Mouse (Mus musculus) midbrain, embryonic 14.5 days (tissue): ENCODE results near the gene Hps5. TPM values are rescaled to one million over a fixed set of nuclear protein-coding genes. Genes with fewer than 3 reads are reported as not detected.

Experiments used
- ATAC-seq: fragments of 200-750 bp; cut with Nextera tagmentation; 2 replicates; pipeline ENCODE4 v1.8.0; 2017; ENCODE audit warnings: moderate number of reproducible peaks, moderate library complexity; ENCODE audit not compliant: low FRiP score, low TSS enrichment
- DNase-seq: peaks from one replicate; pipeline ENCODE4 v3.0.0-alpha.2; 2015
- H3K27ac ChIP-seq: fragments of 300-500 bp; sonication (generic); replicated peaks from 2 replicates; pipeline ENCODE4 v1.5.1; 2014; ENCODE audit warnings: mild to moderate bottlenecking, low read depth, low read length, moderate library complexity
- H3K27me3 ChIP-seq: fragments of 300-500 bp; sonication (generic); 2 replicates; pipeline ENCODE4 v1.6.1; 2014; ENCODE audit warnings: low read length, control low read depth, mixed read lengths; ENCODE audit not compliant: control insufficient read depth, insufficient read depth
- H3K36me3 ChIP-seq: fragments of 300-500 bp; sonication (generic); 2 replicates; pipeline ENCODE4 v1.6.1; 2014; ENCODE audit warnings: low read length, control low read depth; ENCODE audit not compliant: control insufficient read depth, insufficient read depth
- H3K4me1 ChIP-seq: fragments of 300-500 bp; sonication (generic); 2 replicates; pipeline ENCODE4 v1.6.1; 2014; ENCODE audit warnings: mild to moderate bottlenecking, antibody characterized with exemption, low read length, control low read depth; ENCODE audit not compliant: control insufficient read depth, insufficient read depth
- H3K4me2 ChIP-seq: fragments of 300-500 bp; sonication (generic); 2 replicates; pipeline ENCODE4 v1.6.1; 2014; ENCODE audit warnings: mild to moderate bottlenecking, low read length, moderate library complexity
- H3K4me3 ChIP-seq: fragments of 300-500 bp; sonication (generic); replicated peaks from 2 replicates; pipeline ENCODE4 v1.5.1; 2014; ENCODE audit warnings: low read depth, low read length
- H3K9ac ChIP-seq: fragments of 300-500 bp; sonication (generic); replicated peaks from 2 replicates; pipeline ENCODE4 v1.6.1; 2014; ENCODE audit warnings: mild to moderate bottlenecking, low read length, moderate library complexity
- H3K9me3 ChIP-seq: fragments of 300-500 bp; sonication (generic); 2 replicates; pipeline ENCODE4 v1.6.1; 2016; ENCODE audit warnings: low read length, control low read depth, mixed read lengths; ENCODE audit not compliant: control insufficient read depth
- WGBS: fragments of 180-500 bp; shearing (Covaris S2); extraction: QIAGEN DNeasy Blood & Tissue Kit; methylation state at CpG from one replicate; pipeline ENCODE4 v1.1.7; 2014; 5-methylcytosine and 5-hydroxymethylcytosine counted together
- polyA plus RNA-seq: library from polyadenylated mRNA; unstranded; fragments of >200 nt; fragmentation: Nextera tagmentation; extraction: Ambion mirVana; gene quantifications from 2 replicates; pipeline ENCODE4 v1.2.1, GENCODE M21; 2014

Hps5 gene
- polyA plus RNA-seq, 1 experiment from 2014 or later, result 13.8 TPM

GRCm38 (mm10) chr7:46716897-46717296 is 79.0 kb downstream of the Hps5 start:
- no peak overlapping the region for H3K27ac ChIP-seq
- no peaks in the 10 kb centered on the region for H3K9me3 ChIP-seq
- no peaks in the 10 kb centered on the region for H3K27me3 ChIP-seq
- no peaks in the 10 kb centered on the region for H3K36me3 ChIP-seq
- H3K4me2 ChIP-seq, result no peak overlapping the region
- H3K9ac ChIP-seq, result no peak overlapping the region
- no peaks in the 10 kb centered on the region for H3K4me1 ChIP-seq
- WGBS, result 73% methylated on average over 5 of the region's 5 CpGs
- ATAC-seq (no peak), DNase-seq (no peak)
- no peak overlapping the region for H3K4me3 ChIP-seq

- ATAC-seq (no peak), DNase-seq (no peak)
- H3K27ac ChIP-seq, result no peak within 1 kb of the TSS
- no peaks in the 10 kb centered on the region for H3K9me3 ChIP-seq
- H3K27me3 ChIP-seq, result no peaks in the 10 kb centered on the region
- no peaks in the 10 kb centered on the region for H3K36me3 ChIP-seq
- H3K4me2 ChIP-seq, result no peak within 1 kb of the TSS
- WGBS, result 92% methylated on average over 5 of the region's 5 CpGs
- no peaks in the 10 kb centered on the region for H3K4me1 ChIP-seq
- no peak within 1 kb of the TSS for H3K9ac ChIP-seq
- no peak within 1 kb of the TSS for H3K4me3 ChIP-seq
Measured at GRCm38 (mm10) chr7:46715600-46715999, 80.3 kb downstream of the Hps5 start, which contains the start of gene Saa3. Gene Saa3 (minus strand): TSS chr7:46715700.

GRCm38 (mm10) chr7:46714518-46714917 is 81.3 kb downstream of the Hps5 start:
- H3K4me1 ChIP-seq, result peaks cover 3% of the 10 kb centered on the region
- DNase-seq, result peak; percentile 70
- H3K27me3 ChIP-seq, result no peaks in the 10 kb centered on the region
- H3K9me3 ChIP-seq, result no peaks in the 10 kb centered on the region
- no peaks in the 10 kb centered on the region for H3K36me3 ChIP-seq
- H3K9ac ChIP-seq, result no peak overlapping the region
- no peak for ATAC-seq
- H3K27ac ChIP-seq, result no peak overlapping the region
- WGBS, result 29% methylated on average over 6 of the region's 6 CpGs
- no peak overlapping the region for H3K4me2 ChIP-seq
- H3K4me3 ChIP-seq, result no peak overlapping the region

GRCm38 (mm10) chr7:46712250-46712649 is 83.6 kb downstream of the Hps5 start:
- H3K27ac ChIP-seq, result no peak overlapping the region
- peaks cover 6% of the 10 kb centered on the region for H3K4me1 ChIP-seq
- H3K27me3 ChIP-seq, result no peaks in the 10 kb centered on the region
- H3K36me3 ChIP-seq, result 0 out of 2 replicates have a peak, but pooled peaks cover 7% of the 10 kb centered on the region
- WGBS, result 79% methylated on average over 6 of the region's 6 CpGs
- no peak overlapping the region for H3K4me2 ChIP-seq
- no peaks in the 10 kb centered on the region for H3K9me3 ChIP-seq
- H3K4me3 ChIP-seq, result no peak overlapping the region
- ATAC-seq, result no peak
- H3K9ac ChIP-seq, result no peak overlapping the region
- no peak for DNase-seq

Other genes with a start within 250 kb of the Hps5 start
- gene Sergef, start 156.3 kb downstream of the Hps5 start, polyA plus RNA-seq, result 31.1 and 36.5 TPM in 2 replicates
- 0.28 and 0.32 TPM in 2 replicates for gene Tph1, start 123.5 kb downstream of the Hps5 start, polyA plus RNA-seq
- 13.4 and 19.5 TPM in 2 replicates for gene Saal1, start 85.4 kb downstream of the Hps5 start, polyA plus RNA-seq
- not detected in 2 replicates for gene Saa3, start 80.4 kb downstream of the Hps5 start, polyA plus RNA-seq
- gene Saa4, start 63.5 kb downstream of the Hps5 start, polyA plus RNA-seq, result not detected in 2 replicates
- gene Saa1, start 53.1 kb downstream of the Hps5 start, polyA plus RNA-seq, result not detected in 2 replicates
- gene Saa2, start 44.3 kb downstream of the Hps5 start, polyA plus RNA-seq, result not detected in 2 replicates
- 38.1 and 47.2 TPM in 2 replicates for gene Gtf2h1, start within 50 bp of the Hps5 start, polyA plus RNA-seq
- 423 and 442 TPM in 2 replicates for gene Ldha, start 45.4 kb upstream of the Hps5 start, polyA plus RNA-seq
- 0.20 and 0.50 TPM in 2 replicates for gene Ldhc, start 65.1 kb upstream of the Hps5 start, polyA plus RNA-seq
- 417 and 445 TPM in 2 replicates for gene Tsg101, start 123.9 kb upstream of the Hps5 start, polyA plus RNA-seq
- 3.9 and 7.1 TPM in 2 replicates for gene Uevld, start 162.5 kb upstream of the Hps5 start, polyA plus RNA-seq
- gene Gm9999, start 187.5 kb upstream of the Hps5 start, polyA plus RNA-seq, result not detected in 2 replicates
- gene Spty2d1, start 212.3 kb upstream of the Hps5 start, polyA plus RNA-seq, result 5.8 and 8.9 TPM in 2 replicates